Mouse (Mus musculus): ENCODE measurements around the gene Ppp1r1a.

DNA sequence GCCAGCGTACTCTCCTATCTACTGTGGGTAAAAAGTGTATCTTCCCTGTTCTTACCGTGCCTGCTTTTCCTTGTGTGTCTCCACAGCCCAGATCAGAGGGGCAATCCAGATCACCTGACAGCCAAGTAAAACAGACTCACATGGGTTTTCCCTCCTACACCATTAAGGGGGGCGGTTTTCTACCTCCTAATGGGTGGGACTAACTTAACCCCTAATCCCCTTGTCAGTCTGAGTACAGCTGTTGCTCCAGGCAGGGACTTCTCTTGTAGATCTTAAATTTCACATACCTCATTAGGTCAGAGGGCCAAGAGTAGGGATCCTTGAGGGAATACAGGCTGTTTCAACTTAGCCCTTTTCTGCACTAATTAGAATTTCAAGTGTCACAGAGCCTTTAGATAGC, 39.6 kb downstream of the Ppp1r1a start:
- TF ChIP-seq CHD2 (IDR thresholded peaks at IDR 0.05; ENCODE audit: low read depth, low read length) (no peak), MAFK (IDR thresholded peaks at IDR 0.05; ENCODE audit: insufficient read depth, low read depth, low read length) (no peak), HCFC1 (IDR thresholded peaks at IDR 0.05; ENCODE audit: borderline replicate concordance, insufficient read depth, low read length) (no peak)
